Mouse (Mus musculus) embryo, embryonic 10.5 days (tissue): ENCODE measurements around the gene Phldb2.
A peak's percentile ranks its signal among the peaks of the same experiment; 100 is the strongest.

Source experiments
- DNase-seq: peaks from one replicate; pipeline ENCODE4 v3.0.0-alpha.2; 2015; ENCODE audit warnings: low spot score

Gene Phldb2

DNA sequence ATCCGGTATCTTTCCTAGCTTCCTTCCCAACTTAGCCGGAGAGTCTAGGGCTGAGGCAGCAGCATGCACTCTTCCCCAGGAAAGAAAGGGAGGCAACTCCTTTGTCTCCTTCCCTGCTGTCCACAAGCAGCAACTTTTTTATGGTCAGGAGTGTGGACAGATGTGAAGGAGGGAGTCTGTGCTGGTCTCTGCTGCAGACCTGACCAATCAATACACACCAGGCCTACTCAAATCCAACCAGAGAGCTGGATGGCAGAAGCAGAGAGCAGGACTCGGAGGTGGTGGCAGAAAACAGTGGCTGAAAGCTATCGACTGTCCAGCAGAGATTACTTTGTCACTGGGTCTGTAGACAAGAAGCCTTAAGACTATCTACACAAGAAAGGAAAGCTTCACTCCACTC lies at the start of gene Phldb2:
Gene Phldb2 (minus strand): TSS at position 205 of the 400 bp plus-strand sequence.
- DNase-seq, result no peak

- no peak for DNase-seq
Measured at GRCm38 (mm10) chr16:46001550-46002166, 48.3 kb upstream of the Phldb2 start.

DNA sequence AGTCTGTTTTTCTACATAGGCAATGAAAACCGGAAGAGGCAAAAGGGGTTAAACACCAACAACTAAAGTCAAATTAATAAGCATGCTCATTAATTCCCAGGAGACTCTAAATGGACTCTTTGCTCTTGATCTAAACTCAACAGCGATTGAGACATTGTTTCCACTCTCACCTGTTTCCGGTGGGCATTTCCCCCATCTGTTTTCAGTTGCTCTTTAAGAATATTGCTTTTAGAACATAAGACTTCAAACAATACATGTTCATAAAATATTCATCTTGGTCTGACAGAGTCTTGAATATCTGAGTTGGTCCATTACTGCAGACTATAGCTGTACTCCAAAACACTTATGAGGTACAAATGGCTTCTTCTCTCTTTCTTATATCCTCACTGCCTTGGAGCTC lies 47.6 kb upstream of the Phldb2 start:
- DNase-seq, result no peak

DNA sequence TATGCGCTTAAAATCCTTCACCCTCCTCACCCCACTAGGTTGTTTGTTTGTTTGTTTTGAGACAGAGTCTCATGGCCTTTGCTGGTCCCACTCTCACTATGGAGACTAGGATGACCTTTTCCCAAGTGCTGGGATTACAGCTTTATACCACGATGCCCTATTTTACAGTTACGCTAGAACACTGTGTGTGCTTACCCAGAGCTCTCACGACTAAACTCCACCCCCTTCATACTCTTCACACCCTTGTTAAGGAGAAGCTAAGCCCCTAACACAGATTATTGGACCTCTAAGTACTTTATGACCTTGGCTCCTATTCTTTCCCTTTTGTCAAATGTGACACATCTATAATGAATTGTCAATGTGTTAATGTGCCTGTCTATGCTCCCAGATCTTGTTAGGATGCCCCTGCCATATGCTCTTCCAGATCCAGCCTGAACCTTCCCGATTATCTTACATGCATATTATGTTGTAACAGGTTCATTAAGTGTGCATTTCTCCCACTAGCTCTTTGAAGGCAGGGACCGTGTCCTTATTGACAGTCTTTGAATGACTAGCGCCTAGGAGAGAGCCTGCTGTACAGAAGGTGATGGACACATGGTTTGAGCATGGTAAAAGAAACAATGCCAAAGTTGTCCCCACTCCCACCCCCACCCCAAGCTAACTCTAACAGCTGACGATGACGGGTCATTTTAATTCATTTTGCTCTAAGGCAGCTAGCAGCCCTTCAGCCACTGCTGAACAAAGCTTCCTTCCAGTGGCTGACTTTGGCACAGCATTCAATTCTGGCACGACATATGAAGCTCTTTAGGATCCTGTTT lies 46.2 kb upstream of the Phldb2 start:
- peak; percentile 29 for DNase-seq

DNA sequence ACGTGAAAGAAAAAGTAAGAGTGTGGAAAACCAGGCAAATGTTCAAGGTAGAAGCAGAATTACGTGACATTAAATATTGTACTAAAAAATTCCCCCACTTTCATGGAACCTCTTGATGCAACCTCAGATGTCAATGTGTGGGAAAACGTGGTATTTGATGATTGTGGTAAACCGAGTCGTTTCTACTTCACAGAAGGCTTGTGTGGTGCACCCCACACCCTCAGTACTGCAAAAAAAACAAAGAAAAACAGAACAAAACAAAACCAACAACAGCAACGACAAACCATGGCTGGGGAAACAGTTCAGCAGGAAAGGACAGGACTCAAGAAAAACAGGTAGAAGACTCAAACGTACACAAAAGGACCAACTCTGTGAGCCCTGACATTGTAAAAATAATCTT lies 44.8 kb upstream of the Phldb2 start:
- DNase-seq, result no peak

GRCm38 (mm10) chr16:45990901-45991676 lies 37.7 kb upstream of the Phldb2 start:
- peak; percentile 63 for DNase-seq

DNA sequence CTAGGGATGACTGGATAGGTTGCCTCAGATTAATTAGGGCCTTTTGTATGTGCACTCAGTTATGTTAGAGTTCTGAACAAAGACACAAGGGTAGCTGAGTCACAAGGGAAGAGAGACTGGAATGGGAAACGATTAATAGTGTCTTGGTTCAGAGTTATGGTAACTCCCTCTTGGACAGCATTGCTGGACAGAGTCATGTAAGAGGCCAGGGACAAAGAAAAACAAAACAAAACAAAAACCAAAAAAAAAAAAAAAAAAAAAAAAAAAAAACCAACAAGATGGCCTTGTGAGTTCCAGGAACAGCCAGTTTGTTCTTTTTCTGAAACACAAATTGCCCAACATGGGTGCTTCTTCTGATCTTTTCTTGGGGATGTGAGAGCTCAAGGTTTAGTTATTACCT lies 32.8 kb upstream of the Phldb2 start:
- DNase-seq, result no peak

GRCm38 (mm10) chr16:45984610-45985606 lies 31.5 kb upstream of the Phldb2 start:
- no peak for DNase-seq

GRCm38 (mm10) chr16:45976251-45976650 lies 22.9 kb upstream of the Phldb2 start:
- DNase-seq, result no peak

DNA sequence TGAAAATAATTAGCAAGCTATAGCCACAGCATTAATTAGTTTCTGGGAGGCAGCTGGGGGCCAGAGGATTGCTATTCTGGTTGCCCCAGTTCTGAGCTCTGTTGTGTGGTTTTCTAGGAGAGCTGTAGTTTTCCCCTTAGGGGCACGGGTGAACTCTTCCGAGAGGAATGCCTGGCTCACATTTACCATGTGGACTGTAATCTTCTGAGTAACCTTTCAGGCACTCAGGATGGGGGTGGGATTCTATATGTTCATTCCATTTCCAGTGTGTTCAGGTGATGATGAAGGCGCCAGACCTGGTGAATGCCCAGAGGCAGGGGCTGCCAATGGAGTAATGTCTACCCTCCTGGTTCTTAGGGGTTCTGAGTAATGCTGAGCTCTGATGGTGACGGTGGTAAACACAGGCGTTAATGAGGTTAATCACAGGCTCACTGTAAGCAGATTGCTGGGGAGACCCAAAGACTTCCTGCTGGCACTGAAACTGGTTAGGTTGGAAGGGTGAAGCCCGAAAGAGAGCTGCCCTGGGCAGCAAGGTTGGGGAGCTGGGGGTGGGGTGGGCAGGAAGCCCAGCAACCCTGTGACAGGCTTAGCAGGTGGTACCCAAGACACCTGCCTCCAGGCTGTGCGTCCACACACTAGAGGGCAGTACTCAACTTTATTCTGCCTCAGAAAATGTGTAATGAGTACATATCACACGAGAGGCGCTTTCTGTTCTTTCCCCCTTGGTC lies 20.7 kb upstream of the Phldb2 start:
- DNase-seq, result peak; percentile 16

DNA sequence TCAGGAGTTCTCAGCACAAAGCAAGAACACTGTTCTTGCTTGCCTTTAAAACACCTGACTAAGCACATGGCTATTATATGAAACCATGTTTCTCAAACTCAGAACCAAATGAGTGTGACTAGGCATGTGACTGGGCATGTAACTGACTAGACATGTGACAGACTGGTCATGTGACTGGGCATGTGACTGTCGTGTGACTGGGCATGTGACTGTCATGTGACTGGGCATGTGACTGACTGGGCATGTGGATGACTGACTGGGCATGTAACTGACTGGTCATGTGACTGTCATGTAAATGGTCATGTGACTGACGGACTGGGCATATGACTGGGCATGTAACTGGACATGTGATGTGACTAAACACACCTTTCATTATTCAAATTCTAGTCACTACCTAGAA lies 16.8 kb upstream of the Phldb2 start:
- DNase-seq, result no peak

- DNase-seq, result no peak
Measured at GRCm38 (mm10) chr16:45968716-45969115, 15.3 kb upstream of the Phldb2 start.

- DNase-seq, result peak; percentile 92
Measured at GRCm38 (mm10) chr16:45967471-45967870, 14.1 kb upstream of the Phldb2 start.

DNA sequence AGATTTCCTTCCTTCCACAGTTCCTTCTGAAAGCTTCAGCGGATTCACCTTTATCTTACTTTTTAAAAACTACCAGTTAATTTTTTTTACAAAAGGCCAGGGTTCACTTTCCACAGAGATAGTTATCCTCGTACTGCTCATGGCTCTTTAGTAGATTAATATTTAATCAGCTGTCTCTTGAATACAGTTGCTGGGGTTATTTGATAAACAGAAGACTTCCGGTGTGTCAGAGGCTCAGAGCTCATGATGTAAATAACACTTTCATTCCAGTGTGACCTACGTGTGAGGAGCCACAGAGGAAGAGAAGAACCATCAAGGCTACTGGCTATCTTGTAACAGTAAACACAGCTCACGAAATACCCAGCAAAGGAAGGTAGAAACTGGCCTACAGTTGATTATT lies 13.2 kb upstream of the Phldb2 start:
- no peak for DNase-seq

GRCm38 (mm10) chr16:45964777-45965176 lies 11.4 kb upstream of the Phldb2 start:
- DNase-seq, result no peak

- DNase-seq, result no peak
Measured at GRCm38 (mm10) chr16:45963837-45964236, 10.4 kb upstream of the Phldb2 start.

DNA sequence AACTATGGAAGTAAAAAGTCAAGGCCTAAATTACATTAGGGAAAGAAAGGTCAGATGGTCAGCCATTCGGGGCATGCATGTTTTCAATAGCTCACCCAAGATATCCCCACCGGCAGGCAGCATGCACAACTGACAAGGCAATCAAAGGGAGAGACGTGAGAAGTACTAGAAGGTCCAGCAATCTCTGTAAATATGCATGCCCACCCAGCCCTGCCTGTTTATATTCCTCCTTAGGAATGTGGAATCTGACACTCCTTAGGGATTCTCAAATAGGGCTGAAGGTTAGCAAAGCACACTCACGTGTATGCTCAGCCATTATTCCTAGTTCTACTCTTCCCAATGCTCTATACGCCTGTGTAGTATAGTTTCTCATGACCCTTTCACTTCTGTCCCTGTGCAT lies 9.7 kb upstream of the Phldb2 start:
- peak; percentile 48 for DNase-seq

DNA sequence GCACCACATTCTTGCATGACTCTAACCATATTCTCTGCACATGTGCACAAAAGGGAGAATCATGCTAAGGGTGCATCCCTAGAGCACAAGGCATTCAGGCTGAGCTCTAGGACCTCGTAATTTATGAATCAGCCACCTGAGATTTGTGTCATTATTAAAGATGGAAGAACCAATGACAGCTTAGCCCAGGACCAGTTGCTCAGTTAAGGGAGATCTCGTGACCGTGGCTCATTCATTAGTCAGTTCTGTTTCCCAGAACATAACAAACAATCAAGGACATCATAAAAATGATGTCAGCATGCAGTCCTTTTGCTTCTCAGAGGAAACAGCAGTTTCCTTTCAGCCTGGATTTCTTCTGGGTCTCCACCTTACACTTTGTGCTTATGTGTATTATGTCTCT lies 7.6 kb upstream of the Phldb2 start:
- no peak for DNase-seq

GRCm38 (mm10) chr16:45956390-45956950 lies 3.1 kb upstream of the Phldb2 start:
- no peak for DNase-seq

GRCm38 (mm10) chr16:45952501-45952900 lies 897 bp downstream of the Phldb2 start:
- DNase-seq, result no peak

DNA sequence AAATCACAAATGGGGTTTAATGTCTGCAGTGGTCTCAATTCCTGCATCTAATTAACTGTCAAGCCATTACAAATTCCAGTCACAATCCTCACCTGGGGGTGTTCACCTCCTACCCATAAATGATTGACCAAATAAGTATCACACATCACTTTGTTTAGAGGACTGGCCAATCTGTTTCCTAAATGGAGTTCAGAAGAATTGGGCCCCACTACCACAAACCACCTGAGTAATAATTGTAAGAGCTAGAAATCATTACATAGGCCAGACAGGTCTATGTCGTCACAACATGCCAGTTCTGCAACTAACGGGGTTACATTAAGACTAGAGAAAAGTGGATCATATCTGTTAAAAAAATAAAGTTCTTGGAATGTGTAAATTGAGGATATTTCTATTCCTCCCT lies 1.4 kb downstream of the Phldb2 start:
- no peak for DNase-seq
